Mouse (Mus musculus) heart, embryonic 16.5 days (tissue): ENCODE measurements around the gene Ercc6l. TPM values are rescaled to one million over a fixed set of nuclear protein-coding genes. Genes with fewer than 3 reads are reported as not detected.

Experiments used
- ATAC-seq: fragments of 200-750 bp; cut with Nextera tagmentation; replicated peaks from 2 replicates; pipeline ENCODE4 v1.8.0; 2017; ENCODE audit warnings: moderate number of reproducible peaks; ENCODE audit not compliant: insufficient read depth, low FRiP score; ENCODE audit errors: extremely low read depth
- H3K27ac ChIP-seq: fragments of 300-500 bp; sonication (generic); 2 replicates; pipeline ENCODE4 v1.5.1; 2014; ENCODE audit warnings: mild to moderate bottlenecking, low read length, control low read depth, moderate library complexity
- H3K27me3 ChIP-seq: fragments of 300-500 bp; sonication (generic); 2 replicates; pipeline ENCODE4 v1.6.1; 2014; ENCODE audit warnings: low read length, mixed read lengths; ENCODE audit not compliant: control insufficient read depth, insufficient read depth
- H3K36me3 ChIP-seq: fragments of 300-500 bp; sonication (generic); 2 replicates; pipeline ENCODE4 v1.6.1; 2014; ENCODE audit not compliant: control insufficient read depth, insufficient read depth
- H3K4me1 ChIP-seq: fragments of 300-500 bp; sonication (generic); 2 replicates; pipeline ENCODE4 v1.6.1; 2014; ENCODE audit warnings: low read length, mixed read lengths; ENCODE audit not compliant: control insufficient read depth, insufficient read depth
- H3K4me2 ChIP-seq: fragments of 300-500 bp; sonication (generic); 2 replicates; pipeline ENCODE4 v1.6.1; 2014; ENCODE audit warnings: low read depth, mild to moderate bottlenecking, control low read depth, low read length
- H3K4me3 ChIP-seq: fragments of 300-500 bp; sonication (generic); 2 replicates; pipeline ENCODE4 v1.5.1; 2014; ENCODE audit warnings: mild to moderate bottlenecking, control low read depth, low read length
- H3K9ac ChIP-seq: fragments of 300-500 bp; sonication (generic); 2 replicates; pipeline ENCODE4 v1.6.1; 2014; ENCODE audit warnings: low read length, control low read depth
- H3K9me3 ChIP-seq: fragments of 300-500 bp; sonication (generic); replicated peaks from 2 replicates; pipeline ENCODE4 v1.6.1; 2016; ENCODE audit warnings: low read length; ENCODE audit not compliant: control insufficient read depth
- WGBS: fragments of 180-500 bp; shearing (Covaris S2); extraction: QIAGEN DNeasy Blood & Tissue Kit; methylation state at CpG from one replicate; pipeline ENCODE4 v1.1.7; 2014; 5-methylcytosine and 5-hydroxymethylcytosine counted together
- polyA plus RNA-seq: library from polyadenylated mRNA; unstranded; fragments of >200 nt; fragmentation: Nextera tagmentation; extraction: Ambion mirVana; gene quantifications from 2 replicates; pipeline ENCODE4 v1.2.1, GENCODE M21; 2015

Gene Ercc6l
- 7.8 and 7.9 TPM in 2 replicates for polyA plus RNA-seq

GRCm38 (mm10) chrX:102156618-102157422, at the start of gene Ercc6l:
Gene Ercc6l, minus strand, starts transcription at chrX:102157091.
- H3K4me1 ChIP-seq, result no peaks in the 10 kb centered on the region
- no peaks in the 10 kb centered on the region for H3K36me3 ChIP-seq
- peak; percentile 98 for ATAC-seq
- peak within 1 kb of the TSS; percentile 66 for H3K4me3 ChIP-seq
- H3K9ac ChIP-seq, result peak within 1 kb of the TSS; percentile 76
- H3K9me3 ChIP-seq, result no peaks in the 10 kb centered on the region
- peak within 1 kb of the TSS; percentile 68 for H3K27ac ChIP-seq
- 12% methylated on average over 42 of the region's 42 CpGs for WGBS
- no peaks in the 10 kb centered on the region for H3K27me3 ChIP-seq
- peak within 1 kb of the TSS; percentile 63 for H3K4me2 ChIP-seq

GRCm38 (mm10) chrX:102190840-102191239, 33.9 kb upstream of the Ercc6l start:
- no peak overlapping the region for H3K4me2 ChIP-seq
- WGBS, result 57% methylated on average over 1 of the region's 1 CpGs
- H3K4me1 ChIP-seq, result peaks cover 6% of the 10 kb centered on the region; the same call in 1 of the 2 replicates
- no peak for ATAC-seq
- H3K36me3 ChIP-seq, result peaks cover 2% of the 10 kb centered on the region; the same call in 1 of the 2 replicates
- H3K9me3 ChIP-seq, result no peaks in the 10 kb centered on the region
- H3K27me3 ChIP-seq, result no peaks in the 10 kb centered on the region
- no peak overlapping the region for H3K27ac ChIP-seq
- no peak overlapping the region for H3K9ac ChIP-seq
- H3K4me3 ChIP-seq, result no peak overlapping the region

- peaks cover 3% of the 10 kb centered on the region for H3K36me3 ChIP-seq
- H3K27me3 ChIP-seq, result no peaks in the 10 kb centered on the region
- H3K4me1 ChIP-seq, result peaks cover 6% of the 10 kb centered on the region; the same call in 1 of the 2 replicates
- H3K27ac ChIP-seq, result no peak overlapping the region
- peak overlapping the region; percentile 37; the same call in 1 of the 2 replicates for H3K4me2 ChIP-seq
- H3K9ac ChIP-seq, result no peak overlapping the region
- no peak for ATAC-seq
- 40% methylated on average over 5 of the region's 5 CpGs for WGBS
- peak overlapping the region; percentile 70; the same call in 1 of the 2 replicates for H3K4me3 ChIP-seq
- H3K9me3 ChIP-seq, result no peaks in the 10 kb centered on the region
Measured at GRCm38 (mm10) chrX:102189581-102189980, 32.7 kb upstream of the Ercc6l start.

DNA sequence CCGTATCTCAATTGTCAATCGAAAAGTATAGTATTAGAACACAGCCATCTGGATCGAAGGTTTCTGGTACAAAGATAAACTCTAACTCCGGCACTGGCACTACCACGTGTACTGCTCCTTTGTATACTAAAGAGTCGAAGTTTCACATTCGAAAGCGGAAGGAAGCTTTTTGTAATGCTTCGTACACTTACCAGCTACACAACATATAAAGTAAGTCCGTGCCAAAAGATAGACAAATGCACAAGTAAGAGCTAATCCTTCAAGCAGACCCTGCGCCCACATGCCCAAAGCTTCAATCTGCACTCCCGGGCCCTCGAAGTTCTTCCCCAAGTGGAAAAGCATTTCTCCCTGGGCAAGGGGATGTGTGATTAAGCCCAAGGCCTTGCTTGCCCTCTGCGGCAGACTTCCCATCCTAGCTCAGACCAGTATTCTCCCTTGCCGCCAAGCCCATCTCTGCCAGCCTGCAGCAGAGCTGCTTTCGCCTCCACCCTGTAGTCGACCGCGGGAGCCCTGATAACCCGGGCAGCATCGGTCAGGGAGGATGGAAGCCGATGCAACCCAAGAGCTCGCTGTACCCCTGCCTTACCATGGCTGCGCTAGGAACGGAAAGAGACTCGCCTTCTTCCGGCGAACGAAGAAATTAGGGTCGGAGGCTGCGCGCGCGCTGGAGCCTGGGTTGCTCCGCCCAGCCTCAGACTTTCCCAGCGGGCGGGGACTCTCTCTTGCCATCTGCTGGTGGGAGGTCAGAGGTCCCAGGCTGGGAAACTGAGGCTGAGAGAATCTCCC, 32.0 kb upstream of the Ercc6l start, which contains the start of gene Rps4x:
Gene Rps4x, minus strand, starts transcription at position 683 of the 786 bp plus-strand sequence.
- Histone ChIP-seq H3K27me3 (no peaks in the 10 kb centered on the region), H3K4me2 (peak within 1 kb of the TSS; percentile 77), H3K27ac (peak within 1 kb of the TSS; percentile 81), H3K9me3 (no peaks in the 10 kb centered on the region), H3K9ac (peak within 1 kb of the TSS; percentile 82), H3K4me1 (peaks cover 6% of the 10 kb centered on the region; the same call in 1 of the 2 replicates), H3K4me3 (peak within 1 kb of the TSS; percentile 70), H3K36me3 (peaks cover 7% of the 10 kb centered on the region)
- 14% methylated on average over 37 of the region's 37 CpGs for WGBS
- peak; percentile 83 for ATAC-seq

DNA sequence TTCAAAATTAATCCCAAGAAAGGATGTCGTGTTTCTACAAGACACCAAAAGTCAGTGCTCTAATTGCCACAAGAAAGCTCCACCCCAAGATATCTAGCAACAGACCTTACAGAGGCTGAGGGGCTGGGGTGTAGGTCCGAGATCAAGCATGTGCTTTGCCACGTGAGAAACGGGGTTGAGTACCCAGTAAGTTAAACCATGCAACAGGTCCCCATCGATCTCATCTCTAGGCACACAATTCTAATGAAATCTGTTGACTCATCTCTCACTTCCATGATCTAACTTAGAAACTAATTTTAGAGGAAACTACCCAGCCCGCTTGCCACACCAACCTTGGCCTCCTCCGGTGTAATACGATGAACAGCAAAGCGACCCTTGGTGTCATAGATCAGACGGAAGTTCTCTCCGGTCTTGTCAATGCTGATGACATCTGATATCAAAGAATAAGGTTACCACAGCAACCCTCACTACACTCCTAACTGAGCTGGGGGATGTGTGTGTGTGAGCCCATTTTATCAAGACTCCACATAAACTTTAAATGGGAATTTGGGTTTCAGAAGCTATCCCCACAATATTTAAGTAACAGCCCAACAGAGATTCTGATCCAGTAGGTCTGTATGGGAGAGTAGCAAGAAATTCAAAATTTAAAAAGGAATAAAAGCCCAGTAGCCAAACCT, 30.3 kb upstream of the Ercc6l start:
- Histone ChIP-seq H3K9me3 (no peaks in the 10 kb centered on the region), H3K4me2 (peak overlapping the region; percentile 77), H3K9ac (peak overlapping the region; percentile 82), H3K36me3 (peaks cover 13% of the 10 kb centered on the region), H3K4me3 (peak overlapping the region; percentile 70), H3K27me3 (no peaks in the 10 kb centered on the region), H3K27ac (no peak overlapping the region), H3K4me1 (peaks cover 6% of the 10 kb centered on the region; the same call in 1 of the 2 replicates)
- WGBS, result 31% methylated on average over 11 of the region's 11 CpGs
- ATAC-seq, result no peak

- Histone ChIP-seq H3K9me3 (no peaks in the 10 kb centered on the region), H3K4me2 (no peak overlapping the region), H3K4me1 (peaks cover 5% of the 10 kb centered on the region; the same call in 1 of the 2 replicates), H3K27me3 (no peaks in the 10 kb centered on the region), H3K4me3 (no peak overlapping the region), H3K9ac (no peak overlapping the region), H3K36me3 (peaks cover 13% of the 10 kb centered on the region), H3K27ac (no peak overlapping the region)
- ATAC-seq, result no peak
Measured at GRCm38 (mm10) chrX:102182575-102182974, 25.7 kb upstream of the Ercc6l start.

DNA sequence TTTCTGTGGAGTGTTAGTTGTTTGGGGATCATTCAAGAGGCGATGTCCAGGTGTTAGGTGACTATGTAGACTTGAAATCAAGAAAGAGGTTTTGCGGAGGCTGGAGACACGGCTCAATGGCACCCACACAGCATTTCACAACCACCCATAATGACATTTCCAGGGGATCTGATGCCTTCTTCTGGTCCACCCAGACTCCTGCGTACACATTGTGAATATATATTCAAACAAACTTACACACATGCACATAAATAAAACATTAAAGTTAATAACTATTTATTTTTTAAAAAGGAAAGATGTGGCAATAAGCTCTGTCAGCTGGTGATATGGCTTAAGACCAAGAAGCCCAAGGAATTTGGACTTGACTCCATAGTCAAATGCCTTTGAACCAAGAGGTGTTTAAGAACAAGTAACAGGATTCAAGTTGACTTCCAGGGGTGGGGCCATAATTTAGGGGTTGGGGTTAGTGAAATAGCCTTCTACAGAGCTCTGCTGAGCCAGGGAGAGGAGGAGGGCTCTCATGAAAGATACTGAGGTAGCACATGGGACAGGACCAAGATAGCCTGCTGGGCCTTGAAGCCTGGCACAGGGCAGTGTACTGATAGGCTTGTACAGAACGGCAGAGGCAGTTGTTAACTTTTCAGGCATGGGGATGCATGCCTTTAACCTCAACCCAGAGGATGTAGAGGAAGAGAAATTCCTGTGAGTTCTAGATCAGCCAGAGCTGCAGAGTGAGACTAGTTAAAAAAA, 18.8 kb upstream of the Ercc6l start:
- no peaks in the 10 kb centered on the region for H3K4me1 ChIP-seq
- no peak overlapping the region for H3K4me2 ChIP-seq
- H3K9ac ChIP-seq, result no peak overlapping the region
- 77% methylated on average over 5 of the region's 5 CpGs for WGBS
- no peaks in the 10 kb centered on the region for H3K9me3 ChIP-seq
- no peak for ATAC-seq
- no peak overlapping the region for H3K27ac ChIP-seq
- H3K27me3 ChIP-seq, result no peaks in the 10 kb centered on the region
- no peak overlapping the region for H3K4me3 ChIP-seq
- H3K36me3 ChIP-seq, result no peaks in the 10 kb centered on the region

DNA sequence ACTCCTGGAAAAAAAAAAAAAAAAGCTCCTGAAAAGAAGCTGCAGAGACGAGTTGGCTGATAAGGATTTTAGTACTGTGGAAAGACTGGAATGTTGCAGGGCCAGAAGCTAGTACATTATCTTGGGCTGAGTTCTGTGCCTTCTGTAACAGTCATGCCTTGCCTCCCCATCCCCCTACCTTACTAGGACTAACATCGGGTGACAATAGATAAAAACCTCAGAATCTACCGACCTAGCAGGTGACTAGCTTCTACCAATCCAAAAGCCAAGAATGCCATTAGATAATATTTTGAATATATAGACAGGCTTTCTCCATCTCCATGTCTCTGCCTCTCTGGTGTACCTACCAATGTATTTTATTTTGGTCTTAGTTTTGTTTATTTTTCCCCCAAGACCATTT, 14.0 kb upstream of the Ercc6l start:
- H3K27me3 ChIP-seq, result no peaks in the 10 kb centered on the region
- ATAC-seq, result no peak
- no peaks in the 10 kb centered on the region for H3K36me3 ChIP-seq
- H3K4me1 ChIP-seq, result no peaks in the 10 kb centered on the region
- no peak overlapping the region for H3K4me3 ChIP-seq
- H3K9ac ChIP-seq, result no peak overlapping the region
- no peaks in the 10 kb centered on the region for H3K9me3 ChIP-seq
- no peak overlapping the region for H3K4me2 ChIP-seq
- no peak overlapping the region for H3K27ac ChIP-seq
- 19% methylated on average over 3 of the region's 3 CpGs for WGBS
